Mouse (Mus musculus): ENCODE measurements around the gene Vdac1. TPM values are rescaled to one million over a fixed set of nuclear protein-coding genes. Genes with fewer than 3 reads are reported as not detected.

The Vdac1 gene
- polyA plus RNA-seq, 1 experiment from 2014 or later: 484 TPM

Other genes with a start within 250 kb of the Vdac1 start
- not detected in 2 replicates for gene Olfr1373, start 215.3 kb upstream of the Vdac1 start, polyA plus RNA-seq (2015; fragmentation: Nextera tagmentation; extraction: Ambion mirVana)
- gene Olfr1371, start 146.9 kb upstream of the Vdac1 start, polyA plus RNA-seq (2015; fragmentation: Nextera tagmentation; extraction: Ambion mirVana): not detected in 2 replicates
- gene Skp1a, start 128.9 kb upstream of the Vdac1 start, polyA plus RNA-seq (2015; fragmentation: Nextera tagmentation; extraction: Ambion mirVana): 464 and 512 TPM in 2 replicates
- 5.0 and 36.0 TPM in 2 replicates for gene Tcf7, start 77.8 kb upstream of the Vdac1 start, polyA plus RNA-seq (2015; fragmentation: Nextera tagmentation; extraction: Ambion mirVana)
- gene 9530068E07Rik, start 35.6 kb downstream of the Vdac1 start, polyA plus RNA-seq (2015; fragmentation: Nextera tagmentation; extraction: Ambion mirVana): 165 and 190 TPM in 2 replicates